Mouse (Mus musculus) heart, postnatal 36 days (tissue): ENCODE measurements around the gene Klhl8. TPM values are rescaled to one million over a fixed set of nuclear protein-coding genes. Genes with fewer than 3 reads are reported as not detected.

Source experiments
- DNase-seq, 2 experiments: peaks; one replicate each; pipeline ENCODE4 v3.0.0; 2021 to 2022
- intact Hi-C: fragments of 180-260 bp; cut with DNase I; formaldehyde crosslinking; loops from one replicate; pipeline ENCODE4 v1.15.1; 2025
- total RNA-seq, 2 experiments: library from RNA; stranded (reverse); gene quantifications; 2 replicates each; pipeline ENCODE4 v1.2.3; 2021

Klhl8 gene
- total RNA-seq, 2 experiments from 2014 or later = 11.1 to 12.8 TPM

DNA sequence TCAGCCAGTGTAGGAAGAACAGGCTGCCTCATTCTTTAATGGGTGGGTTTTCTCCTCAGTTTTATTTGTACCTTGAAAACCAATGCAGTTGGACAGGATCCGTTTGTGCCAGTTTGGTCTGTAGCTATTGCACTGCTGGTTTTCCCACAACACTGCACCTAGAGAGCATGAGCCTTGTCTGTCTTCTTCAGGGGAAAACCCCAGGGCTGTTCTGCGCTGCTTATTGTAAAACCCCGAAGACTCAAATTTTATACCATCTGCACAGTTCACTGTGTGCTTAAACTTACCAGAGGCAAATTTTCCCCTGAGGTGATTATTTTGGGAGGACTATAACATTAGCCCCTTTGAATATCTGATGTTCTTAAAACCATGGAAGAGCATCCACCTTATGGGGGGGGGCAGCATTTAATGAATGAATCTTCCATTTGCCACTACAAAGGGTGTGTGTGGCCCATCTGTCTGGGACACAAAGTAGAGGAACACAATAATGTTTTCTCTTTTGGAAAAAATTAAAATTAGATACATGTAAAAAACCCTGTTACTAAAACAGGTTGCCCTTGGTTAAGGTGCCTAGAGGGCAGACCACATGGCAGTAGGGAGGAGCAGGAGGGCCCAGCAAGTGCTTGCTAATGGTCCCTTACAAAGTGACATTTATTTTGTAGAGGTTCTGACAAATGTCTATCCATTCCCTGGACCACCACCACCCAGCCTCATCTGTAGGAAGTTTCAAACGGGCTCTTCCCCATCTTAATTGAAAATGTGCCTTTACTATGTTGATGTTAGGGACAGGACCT lies 58.1 kb downstream of the Klhl8 start:
- intact Hi-C loops = no loop called here
- DNase-seq = no peak

DNA sequence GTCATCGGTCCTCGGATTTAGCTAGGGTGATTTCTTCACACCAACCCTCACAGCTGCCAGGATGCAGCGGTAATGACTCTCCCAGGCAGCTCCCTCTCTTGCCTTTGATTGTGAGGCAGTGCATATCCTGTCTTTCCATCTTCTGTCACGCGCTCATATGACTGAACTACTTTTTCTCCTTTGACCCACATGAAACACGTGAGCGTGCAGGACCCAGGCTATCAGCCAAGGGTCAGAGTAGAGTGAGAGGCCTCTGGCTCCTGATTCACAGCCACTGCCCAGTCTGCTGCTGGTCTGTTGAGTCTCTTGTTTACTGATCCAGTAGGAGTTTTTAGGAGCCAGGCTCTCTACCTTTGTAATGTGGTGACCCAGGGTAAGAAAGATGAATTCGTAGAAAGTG lies 62.5 kb downstream of the Klhl8 start:
- no peak for DNase-seq

DNA sequence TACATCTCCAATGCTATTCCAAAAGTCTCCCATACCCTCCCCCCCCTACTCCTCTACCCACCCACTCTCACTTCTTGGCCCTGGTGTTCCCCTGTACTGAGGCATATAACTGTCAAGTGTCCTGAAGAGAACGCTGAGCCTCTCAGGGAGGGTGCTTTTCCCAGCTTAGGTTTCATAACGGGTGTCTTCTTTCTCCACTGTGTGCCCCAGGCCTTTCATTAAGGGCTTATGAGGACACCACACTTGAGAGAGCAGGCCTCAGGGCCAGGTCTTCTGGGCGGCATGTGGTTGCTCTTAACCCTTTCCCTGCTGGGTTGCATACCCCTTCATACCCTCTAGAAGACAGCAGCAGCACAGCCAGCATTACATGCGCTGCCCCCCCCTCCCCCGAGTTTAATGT lies 64.5 kb downstream of the Klhl8 start:
- intact Hi-C loops = no loop called here
- DNase-seq = no peak

More for the DNA sequence above, 62.5 kb downstream of the Klhl8 start:
- intact Hi-C loops = no loop called here

GRCm38 (mm10) chr5:103846154-103846551 lies 64.9 kb downstream of the Klhl8 start:
- DNase-seq = no peak
- intact Hi-C loops = no loop called here

DNA sequence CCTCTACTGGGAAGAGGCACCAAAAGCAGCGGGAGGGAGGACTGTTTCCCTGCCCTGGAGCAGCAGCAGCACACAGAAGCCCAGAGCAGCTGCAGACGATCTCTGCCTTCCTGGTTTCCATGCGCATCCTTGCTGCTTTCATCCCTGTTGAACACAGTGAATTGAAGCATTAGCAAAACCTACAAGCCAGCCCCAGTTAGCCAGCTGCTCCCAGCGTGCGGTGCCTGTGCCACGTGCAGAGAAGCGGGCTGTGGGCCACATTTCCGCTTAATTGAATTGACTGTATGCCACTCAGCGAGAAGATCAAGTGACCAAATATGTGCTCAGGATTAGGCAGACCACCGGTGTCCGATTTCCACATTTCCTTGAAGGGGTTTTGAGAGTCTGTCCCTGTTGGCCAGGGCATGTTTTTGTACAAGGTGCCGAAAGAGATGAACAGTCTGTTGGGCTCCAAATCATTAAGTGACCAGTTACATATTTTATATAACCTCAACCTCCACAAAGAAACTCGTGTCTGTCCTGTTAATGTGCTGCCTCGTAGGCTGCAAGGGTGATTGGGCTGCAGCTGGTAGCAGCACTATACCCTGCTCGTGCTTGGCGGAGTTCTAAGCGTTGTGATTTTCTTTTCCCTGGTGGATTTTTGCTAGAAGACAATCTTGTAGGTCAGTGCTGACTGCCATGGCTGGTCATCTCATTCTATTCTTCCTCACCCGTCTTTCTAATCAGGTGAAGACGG lies 65.5 kb downstream of the Klhl8 start:
- intact Hi-C loops = no loop called here

GRCm38 (mm10) chr5:103843938-103844337 lies 67.1 kb downstream of the Klhl8 start:
- intact Hi-C loops = loop anchor here (5.0 kb wide), 1 partner anchor 162 kb away; no protein-coding TSS in a partner anchor
- peak in 1 of 2 experiments; percentile 55 for DNase-seq

More for the DNA sequence above, 65.5 kb downstream of the Klhl8 start:
- no peak for DNase-seq

DNA sequence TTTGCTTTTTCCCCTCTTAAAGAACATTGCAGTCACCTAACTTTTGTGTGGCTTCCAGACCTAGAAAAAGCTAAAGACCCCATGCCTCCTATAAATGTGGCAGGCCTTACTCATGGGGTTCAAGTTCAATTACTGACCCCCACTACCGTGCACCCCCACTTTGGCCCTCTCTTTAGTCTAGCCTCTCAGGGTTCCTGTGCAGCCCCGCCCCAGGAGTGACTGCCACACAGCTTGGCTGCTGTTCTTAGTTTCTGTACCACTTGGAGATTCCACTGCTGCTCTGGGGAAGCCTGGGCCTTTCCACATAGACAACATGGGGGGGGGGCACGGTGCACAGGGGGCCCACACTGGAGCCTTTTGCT lies 71.8 kb downstream of the Klhl8 start:
- intact Hi-C loops = no loop called here
- no peak for DNase-seq

DNA sequence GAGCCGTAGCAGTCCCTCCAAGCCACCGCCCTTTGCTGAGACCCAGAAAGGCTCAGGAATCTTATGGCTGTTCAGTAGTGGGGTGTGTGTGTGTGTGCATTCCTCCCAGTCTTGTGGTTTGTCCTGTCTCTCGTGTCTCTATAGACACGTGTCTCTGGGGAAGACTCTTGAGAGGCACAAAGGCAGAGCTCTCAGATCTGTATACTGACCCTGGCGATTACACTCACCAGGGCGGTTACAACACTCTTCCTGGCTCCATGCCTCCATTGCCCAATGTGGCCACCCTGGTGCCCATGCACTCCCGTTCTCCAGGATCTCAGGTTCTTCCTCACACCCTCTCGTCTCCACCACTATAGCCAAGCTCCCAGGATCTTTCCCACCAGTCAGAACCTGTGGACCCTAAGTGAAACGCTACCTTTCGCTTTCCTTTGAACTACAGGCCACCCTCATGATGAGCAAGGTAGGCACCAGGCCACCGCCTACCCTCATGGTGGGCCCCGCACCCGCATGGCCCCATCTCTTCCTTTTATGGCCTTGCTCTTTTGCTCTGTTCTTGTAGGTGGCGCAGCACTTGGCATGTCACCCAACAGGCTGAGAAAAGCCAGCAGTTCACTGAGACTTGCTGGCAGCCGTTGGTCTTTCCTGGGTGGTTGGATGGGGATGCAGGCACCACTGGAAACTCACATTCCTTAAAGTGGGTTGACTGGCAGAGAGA lies 72.4 kb downstream of the Klhl8 start:
- intact Hi-C loops = no loop called here

DNA sequence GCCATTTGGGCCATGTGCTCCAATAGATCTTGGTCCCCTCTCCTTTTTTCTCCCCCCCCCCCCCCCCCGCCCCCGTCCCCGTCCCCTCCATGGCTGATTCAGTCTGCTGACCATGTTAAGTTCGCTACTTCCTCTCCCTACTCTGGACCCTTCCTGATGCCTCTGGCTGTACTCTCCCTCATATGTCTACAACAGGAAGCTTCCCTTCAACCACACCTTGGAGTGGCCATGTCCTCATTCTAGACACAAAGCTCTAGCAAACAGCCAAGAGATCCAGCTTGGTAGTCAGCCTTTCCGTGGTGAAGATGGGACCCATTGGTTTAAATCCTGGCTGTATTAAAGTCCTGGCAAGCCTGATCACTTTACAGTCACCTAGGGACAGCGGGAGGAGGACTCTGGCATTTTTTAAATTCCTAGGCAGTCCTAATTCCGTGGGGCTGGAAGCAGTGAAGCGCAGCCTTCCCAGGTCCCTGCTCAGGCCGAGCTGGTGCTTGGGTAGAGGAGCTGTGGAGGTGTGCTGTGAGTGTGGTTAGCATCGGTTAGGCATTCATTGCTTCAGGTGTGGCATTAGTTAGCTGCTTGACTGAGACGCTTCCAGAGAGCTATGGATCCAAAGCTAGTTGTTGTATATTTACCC lies 74.8 kb downstream of the Klhl8 start:
- intact Hi-C loops = no loop called here
- DNase-seq = no peak

More for the DNA sequence above, 72.4 kb downstream of the Klhl8 start:
- DNase-seq = no peak

- intact Hi-C loops = no loop called here
- DNase-seq = no peak
Measured at GRCm38 (mm10) chr5:103835471-103836147, 75.5 kb downstream of the Klhl8 start.

GRCm38 (mm10) chr5:103830886-103831285 lies 80.2 kb downstream of the Klhl8 start:
- no peak for DNase-seq
- intact Hi-C loops = no loop called here

DNA sequence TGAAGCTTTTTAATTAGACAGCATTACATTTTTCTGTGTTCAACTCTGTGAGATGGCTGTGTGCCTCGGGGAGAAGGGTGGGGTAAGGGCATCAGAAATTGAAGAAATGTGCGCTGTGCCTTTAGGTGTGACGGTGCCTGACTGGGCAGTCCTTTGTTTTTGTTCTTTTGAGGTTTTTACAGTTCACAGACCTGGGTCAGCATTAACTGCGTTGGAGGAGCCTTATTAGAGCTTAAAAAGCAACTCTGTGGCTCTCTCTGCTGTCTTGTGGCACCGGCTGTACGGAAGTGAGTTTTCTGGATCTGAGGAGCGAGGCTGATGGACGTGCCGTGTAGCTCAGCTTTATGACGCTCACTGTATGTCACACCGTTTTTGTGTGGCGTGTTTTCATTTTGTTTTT lies 81.9 kb downstream of the Klhl8 start:
- intact Hi-C loops = no loop called here
- no peak for DNase-seq

DNA sequence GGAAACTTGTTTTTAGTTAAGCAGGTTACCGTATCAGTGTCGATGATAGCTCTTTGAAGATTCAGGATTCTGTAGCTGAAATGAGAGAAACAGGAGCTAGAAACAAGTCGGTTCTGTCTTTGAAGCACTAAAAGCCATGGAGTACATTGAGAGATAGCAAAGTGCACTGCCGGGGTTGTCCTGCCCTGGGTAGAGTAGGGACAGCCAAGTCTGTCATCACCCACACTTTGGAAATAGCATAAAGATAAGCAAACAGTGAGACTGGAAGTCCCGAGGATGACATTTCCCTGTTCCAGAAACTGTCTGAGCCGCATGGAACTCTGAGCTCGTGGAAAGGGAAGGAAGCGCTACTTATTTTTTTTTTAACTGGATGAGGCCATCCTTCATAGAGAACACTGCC lies 82.3 kb downstream of the Klhl8 start:
- intact Hi-C loops = no loop called here
- DNase-seq = no peak

DNA sequence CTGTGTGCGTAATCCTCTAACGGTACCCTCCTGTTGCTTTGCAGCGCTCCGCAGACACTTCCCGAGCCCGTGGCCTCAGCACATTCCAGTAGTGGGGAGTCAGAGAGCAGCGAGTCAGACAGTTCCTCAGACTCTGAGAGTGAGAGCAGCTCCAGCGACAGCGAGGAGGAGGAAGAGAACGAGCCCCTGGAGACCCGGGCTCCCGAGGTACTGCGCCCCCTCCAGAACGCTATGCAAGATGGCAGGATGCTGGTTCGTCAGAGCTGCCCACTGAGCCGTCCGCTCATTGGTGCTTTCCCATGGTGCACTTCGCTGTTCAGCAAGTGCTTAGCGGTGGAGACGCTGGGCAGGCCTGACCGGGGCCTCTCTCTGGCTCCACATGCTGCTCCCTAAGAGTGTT lies 82.8 kb downstream of the Klhl8 start:
- intact Hi-C loops = no loop called here
- DNase-seq = no peak

- intact Hi-C loops = no loop called here
- DNase-seq = no peak
Measured at GRCm38 (mm10) chr5:103822949-103823348, 88.1 kb downstream of the Klhl8 start.

GRCm38 (mm10) chr5:103821500-103822298 lies 89.4 kb downstream of the Klhl8 start:
- DNase-seq = no peak
- intact Hi-C loops = no loop called here

GRCm38 (mm10) chr5:103821062-103821461 lies 90.0 kb downstream of the Klhl8 start:
- no peak for DNase-seq
- intact Hi-C loops = no loop called here

DNA sequence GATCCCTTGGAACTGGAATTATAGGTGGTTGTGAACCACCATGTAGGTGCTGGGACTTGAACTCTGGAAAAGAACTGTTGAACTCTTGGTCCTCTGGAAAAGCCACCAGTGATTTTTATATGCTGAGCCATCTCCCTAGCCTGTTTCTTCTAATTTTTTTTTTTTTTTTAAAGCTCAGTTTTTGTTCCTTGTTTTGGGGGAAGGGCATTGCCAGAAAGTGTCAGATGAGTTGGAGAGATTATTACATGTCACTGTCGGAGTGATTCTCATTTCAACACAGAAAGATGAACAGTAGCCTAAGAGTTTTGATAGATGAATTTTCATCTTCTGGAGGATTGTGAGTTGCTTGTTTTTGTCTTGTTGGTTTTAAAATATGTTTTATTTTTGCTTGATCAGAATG lies 91.4 kb downstream of the Klhl8 start:
- intact Hi-C loops = loop anchor here (10.0 kb wide), 1 partner anchor 465 kb away; no protein-coding TSS in a partner anchor
- DNase-seq = no peak

GRCm38 (mm10) chr5:103818602-103819001 lies 92.5 kb downstream of the Klhl8 start:
- intact Hi-C loops = loop anchor here (10.0 kb wide), 1 partner anchor 464 kb away; no protein-coding TSS in a partner anchor
- no peak for DNase-seq
